Mouse (Mus musculus): ENCODE measurements around the gene Olfr1299.

Olfr1299 gene

GRCm38 (mm10) chr2:111661119-111661518, at the start of gene Olfr1299:
TSS of gene Olfr1299 (plus strand) at chr2:111661419.
- no peak for DNase-seq

GRCm38 (mm10) chr2:111626397-111626796, 34.8 kb upstream of the Olfr1299 start, which contains the start of gene Olfr1297:
TSS of gene Olfr1297 (minus strand) at chr2:111626497.
- DNase-seq, result no peak

GRCm38 (mm10) chr2:111649101-111649500, 12.1 kb upstream of the Olfr1299 start, which contains the start of gene Olfr1298:
TSS of gene Olfr1298 (minus strand) at chr2:111649201.
- no peak for DNase-seq
